Mouse (Mus musculus) liver, postnatal 0 days (tissue): ENCODE data around the gene Sox10.

Source experiments
- CTCF ChIP-seq: sonication (generic); IDR thresholded peaks from 2 replicates; pipeline ENCODE4 v1.5.1; 2016; ENCODE audit warnings: antibody characterized with exemption, low read depth
- EP300 ChIP-seq: IDR thresholded peaks from 2 replicates; pipeline ENCODE4 v1.6.1; 2016; ENCODE audit warnings: antibody characterized with exemption, low read depth, mild to moderate bottlenecking

DNA sequence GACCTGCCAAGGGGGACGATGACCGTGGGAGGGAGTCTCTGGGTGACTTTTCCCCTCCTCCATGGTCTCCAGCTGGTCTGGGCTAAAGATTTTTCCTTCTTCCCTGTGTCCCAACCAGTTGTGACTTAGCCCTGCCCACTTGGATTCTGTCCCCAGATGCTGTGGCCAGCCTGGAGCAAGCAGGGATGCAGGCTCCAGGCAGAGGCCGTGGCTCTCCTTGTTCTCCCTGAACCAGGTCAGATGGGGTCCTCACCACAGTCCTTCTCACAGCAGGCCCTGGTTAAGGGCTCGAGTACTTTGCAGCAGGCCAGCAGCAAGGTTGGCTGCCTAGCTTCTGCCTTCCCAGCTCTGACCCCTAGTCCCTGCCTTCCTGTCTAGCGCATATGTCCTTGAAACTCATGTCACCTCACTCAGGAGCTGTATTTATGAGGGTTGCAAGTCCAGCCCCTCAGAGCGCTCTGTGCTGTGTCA lies 31.8 kb downstream of the Sox10 start:
- TF ChIP-seq CTCF (no peak), EP300 (no peak)
